Mouse (Mus musculus) lung, adult 2 months (tissue): Measurements from ENCODE around the gene Rspry1.

Experiments
- CTCF ChIP-seq: fragments of 200-500 bp; IDR thresholded peaks from 2 replicates; pipeline ENCODE4 v1.5.1; 2011; ENCODE audit warnings: mild to moderate bottlenecking, low read length, control low read depth; ENCODE audit not compliant: insufficient read depth
- POLR2A ChIP-seq: fragments of 200-500 bp; IDR thresholded peaks from 2 replicates; pipeline ENCODE4 v1.6.1; 2011; ENCODE audit warnings: low read depth, mild to moderate bottlenecking, control low read depth, low read length, borderline replicate concordance; ENCODE audit errors: extremely low read depth

GRCm38 (mm10) chr8:94601034-94601606 is 617 bp upstream of the Rspry1 start:
- TF ChIP-seq CTCF = no peak
- TF ChIP-seq POLR2A = no peak
